Mouse (Mus musculus): Measurements from ENCODE around the gene Tbc1d20. TPM values are rescaled to one million over a fixed set of nuclear protein-coding genes. Genes with fewer than 3 reads are reported as not detected.

The Tbc1d20 gene
- total and polyA plus RNA-seq, 3 experiments: 39.0 to 46.5 (median 43.1) TPM

GRCm38 (mm10) chr2:152317054-152317453 is 23.4 kb downstream of the Tbc1d20 start:
- TF ChIP-seq CTCF (IDR thresholded peaks at IDR 0.05) (no peak), EP300 (IDR thresholded peaks at IDR 0.05; ENCODE audit: insufficient read depth, low read depth, low read length) (no peak), POLR2A (IDR thresholded peaks at IDR 0.05; ENCODE audit: insufficient read depth, low read depth, low read length) (no peak; the same call in 1 of the 2 replicates)
- Histone ChIP-seq H3K27me3 (ENCODE audit: control insufficient read depth, insufficient read depth, low read length) (no peaks in the 10 kb centered on the region), H3K27ac (no peak overlapping the region), H3K36me3 (ENCODE audit: control insufficient read depth, insufficient read depth, low read length) (peaks cover 5% of the 10 kb centered on the region), H3K4me1 (ENCODE audit: control insufficient read depth, insufficient read depth, low read length) (no peaks in the 10 kb centered on the region), H3K79me2 (replicated peaks; ENCODE audit: control insufficient read depth, insufficient read depth, low read length) (no peaks in the 10 kb centered on the region), H3K4me3 (no peak overlapping the region), H3K9ac (ENCODE audit: low read depth, low read length) (no peak overlapping the region)
- DNase-seq: peak in 1 of 2 experiments; percentile 58
- WGBS: 56% methylated on average over 6 of the region's 6 CpGs
- intact Hi-C loops (cut with DNase I): no loop called here

GRCm38 (mm10) chr2:152321558-152321957 is 27.9 kb downstream of the Tbc1d20 start:
- DNase-seq: no peak
- Histone ChIP-seq H3K9ac (ENCODE audit: low read depth, low read length) (no peak overlapping the region), H3K4me1 (ENCODE audit: control insufficient read depth, insufficient read depth, low read length) (no peaks in the 10 kb centered on the region), H3K79me2 (replicated peaks; ENCODE audit: control insufficient read depth, insufficient read depth, low read length) (no peaks in the 10 kb centered on the region), H3K4me3 (no peak overlapping the region), H3K27me3 (ENCODE audit: control insufficient read depth, insufficient read depth, low read length) (no peaks in the 10 kb centered on the region), H3K36me3 (ENCODE audit: control insufficient read depth, insufficient read depth, low read length) (no peaks in the 10 kb centered on the region), H3K27ac (no peak overlapping the region)
- intact Hi-C loops (cut with DNase I): no loop called here
- TF ChIP-seq POLR2A (IDR thresholded peaks at IDR 0.05; ENCODE audit: insufficient read depth, low read depth, low read length): no peak
- no peak for TF ChIP-seq CTCF (IDR thresholded peaks at IDR 0.05)
- no peak for TF ChIP-seq EP300 (IDR thresholded peaks at IDR 0.05; ENCODE audit: insufficient read depth, low read depth, low read length)
- WGBS: 87% methylated on average over 5 of the region's 5 CpGs

GRCm38 (mm10) chr2:152322198-152322597 is 28.6 kb downstream of the Tbc1d20 start:
- Histone ChIP-seq H3K79me2 (replicated peaks; ENCODE audit: control insufficient read depth, insufficient read depth, low read length) (no peaks in the 10 kb centered on the region), H3K9ac (ENCODE audit: low read depth, low read length) (no peak overlapping the region), H3K4me1 (ENCODE audit: control insufficient read depth, insufficient read depth, low read length) (no peaks in the 10 kb centered on the region), H3K27me3 (ENCODE audit: control insufficient read depth, insufficient read depth, low read length) (no peaks in the 10 kb centered on the region), H3K4me3 (no peak overlapping the region), H3K27ac (no peak overlapping the region), H3K36me3 (ENCODE audit: control insufficient read depth, insufficient read depth, low read length) (no peaks in the 10 kb centered on the region)
- intact Hi-C loops (cut with DNase I): no loop called here
- no peak for DNase-seq
- no peak for TF ChIP-seq EP300 (IDR thresholded peaks at IDR 0.05; ENCODE audit: insufficient read depth, low read depth, low read length)
- TF ChIP-seq CTCF (IDR thresholded peaks at IDR 0.05): no peak
- no peak for TF ChIP-seq POLR2A (IDR thresholded peaks at IDR 0.05; ENCODE audit: insufficient read depth, low read depth, low read length)
- 96% methylated on average over 6 of the region's 6 CpGs for WGBS

GRCm38 (mm10) chr2:152323971-152324370 is 30.3 kb downstream of the Tbc1d20 start:
- no peak for TF ChIP-seq CTCF (IDR thresholded peaks at IDR 0.05)
- no peak for TF ChIP-seq POLR2A (IDR thresholded peaks at IDR 0.05; ENCODE audit: insufficient read depth, low read depth, low read length)
- no peak for TF ChIP-seq EP300 (IDR thresholded peaks at IDR 0.05; ENCODE audit: insufficient read depth, low read depth, low read length)
- 95% methylated on average over 14 of the region's 14 CpGs for WGBS
- no peak for DNase-seq
- Histone ChIP-seq H3K9ac (ENCODE audit: low read depth, low read length) (no peak overlapping the region), H3K27ac (no peak overlapping the region), H3K79me2 (replicated peaks; ENCODE audit: control insufficient read depth, insufficient read depth, low read length) (no peaks in the 10 kb centered on the region), H3K4me3 (no peak overlapping the region), H3K36me3 (ENCODE audit: control insufficient read depth, insufficient read depth, low read length) (peaks cover 8% of the 10 kb centered on the region), H3K27me3 (ENCODE audit: control insufficient read depth, insufficient read depth, low read length) (no peaks in the 10 kb centered on the region), H3K4me1 (ENCODE audit: control insufficient read depth, insufficient read depth, low read length) (peaks cover 4% of the 10 kb centered on the region)
- intact Hi-C loops (cut with DNase I): no loop called here

GRCm38 (mm10) chr2:152324842-152325241 is 31.2 kb downstream of the Tbc1d20 start:
- Histone ChIP-seq H3K4me1 (ENCODE audit: control insufficient read depth, insufficient read depth, low read length) (peaks cover 4% of the 10 kb centered on the region), H3K9ac (ENCODE audit: low read depth, low read length) (no peak overlapping the region), H3K27me3 (ENCODE audit: control insufficient read depth, insufficient read depth, low read length) (no peaks in the 10 kb centered on the region), H3K4me3 (no peak overlapping the region), H3K27ac (no peak overlapping the region), H3K36me3 (ENCODE audit: control insufficient read depth, insufficient read depth, low read length) (peaks cover 8% of the 10 kb centered on the region), H3K79me2 (replicated peaks; ENCODE audit: control insufficient read depth, insufficient read depth, low read length) (no peaks in the 10 kb centered on the region)
- 61% methylated on average over 3 of the region's 3 CpGs for WGBS
- TF ChIP-seq EP300 (IDR thresholded peaks at IDR 0.05; ENCODE audit: insufficient read depth, low read depth, low read length) (no peak), POLR2A (IDR thresholded peaks at IDR 0.05; ENCODE audit: insufficient read depth, low read depth, low read length) (no peak), CTCF (IDR thresholded peaks at IDR 0.05) (no peak)
- intact Hi-C loops (cut with DNase I): no loop called here
- DNase-seq: no peak

- TF ChIP-seq CTCF (IDR thresholded peaks at IDR 0.05): no peak
- TF ChIP-seq EP300 (IDR thresholded peaks at IDR 0.05; ENCODE audit: insufficient read depth, low read depth, low read length): no peak
- TF ChIP-seq POLR2A (IDR thresholded peaks at IDR 0.05; ENCODE audit: insufficient read depth, low read depth, low read length): no peak
- intact Hi-C loops (cut with DNase I): no loop called here
- Histone ChIP-seq H3K27me3 (ENCODE audit: control insufficient read depth, insufficient read depth, low read length) (no peaks in the 10 kb centered on the region), H3K4me3 (no peak overlapping the region), H3K79me2 (replicated peaks; ENCODE audit: control insufficient read depth, insufficient read depth, low read length) (0 out of 2 replicates have a peak, but pooled peaks cover 1% of the 10 kb centered on the region), H3K27ac (no peak overlapping the region), H3K9ac (ENCODE audit: low read depth, low read length) (no peak overlapping the region), H3K4me1 (ENCODE audit: control insufficient read depth, insufficient read depth, low read length) (peaks cover 5% of the 10 kb centered on the region), H3K36me3 (ENCODE audit: control insufficient read depth, insufficient read depth, low read length) (peaks cover 8% of the 10 kb centered on the region)
- WGBS: 86% methylated on average over 13 of the region's 13 CpGs
- DNase-seq: no peak
Observed at GRCm38 (mm10) chr2:152326157-152326556, 32.5 kb downstream of the Tbc1d20 start.

Data from heart, adult 2 months (tissue).